Mouse (Mus musculus) neural tube, embryonic 15.5 days (tissue): ENCODE measurements around the gene Fam193b. TPM values are rescaled to one million over a fixed set of nuclear protein-coding genes. Genes with fewer than 3 reads are reported as not detected.
A peak's percentile ranks its signal among the peaks of the same experiment; 100 is the strongest.

Experiments
- ATAC-seq: fragments of 200-750 bp; cut with Nextera tagmentation; 2 replicates; pipeline ENCODE4 v1.8.0; 2017; ENCODE audit warnings: mild to moderate bottlenecking, moderate TSS enrichment, moderate library complexity; ENCODE audit not compliant: low FRiP score
- H3K27ac ChIP-seq: fragments of 300-500 bp; sonication (generic); replicated peaks from 2 replicates; pipeline ENCODE4 v1.5.1; 2015; ENCODE audit warnings: mild to moderate bottlenecking, inconsistent platforms
- H3K27me3 ChIP-seq: fragments of 300-500 bp; sonication (generic); replicated peaks from 2 replicates; pipeline ENCODE4 v1.6.1; 2015; ENCODE audit warnings: inconsistent platforms
- H3K36me3 ChIP-seq: fragments of 300-500 bp; sonication (generic); 2 replicates; pipeline ENCODE4 v1.6.1; 2015; ENCODE audit warnings: inconsistent platforms
- H3K4me1 ChIP-seq: fragments of 300-500 bp; sonication (generic); 2 replicates; pipeline ENCODE4 v1.6.1; 2015; ENCODE audit warnings: inconsistent platforms
- H3K4me2 ChIP-seq: fragments of 300-500 bp; sonication (generic); 2 replicates; pipeline ENCODE4 v1.6.1; 2015; ENCODE audit warnings: inconsistent platforms, mild to moderate bottlenecking, moderate library complexity
- H3K4me3 ChIP-seq: fragments of 300-500 bp; sonication (generic); replicated peaks from 2 replicates; pipeline ENCODE4 v1.5.1; 2015; ENCODE audit warnings: mild to moderate bottlenecking, inconsistent platforms
- H3K9ac ChIP-seq: fragments of 300-500 bp; sonication (generic); replicated peaks from 2 replicates; pipeline ENCODE4 v1.6.1; 2015; ENCODE audit warnings: mild to moderate bottlenecking, inconsistent platforms
- H3K9me3 ChIP-seq: fragments of 300-500 bp; sonication (generic); replicated peaks from 2 replicates; pipeline ENCODE4 v1.6.1; 2016; ENCODE audit warnings: inconsistent platforms
- WGBS: fragments of 180-500 bp; shearing (Covaris S2); methylation state at CpG from one replicate; pipeline ENCODE4 v1.1.7; 2015; ENCODE audit warnings: mixed read lengths; 5-methylcytosine and 5-hydroxymethylcytosine counted together
- polyA plus RNA-seq: library from polyadenylated mRNA; unstranded; fragments of >200 nt; fragmentation: Nextera tagmentation; extraction: Ambion mirVana; gene quantifications from 2 replicates; pipeline ENCODE4 v1.2.1, GENCODE M21; 2015

Fam193b gene
- 43.0 and 46.4 TPM in 2 replicates for polyA plus RNA-seq

DNA sequence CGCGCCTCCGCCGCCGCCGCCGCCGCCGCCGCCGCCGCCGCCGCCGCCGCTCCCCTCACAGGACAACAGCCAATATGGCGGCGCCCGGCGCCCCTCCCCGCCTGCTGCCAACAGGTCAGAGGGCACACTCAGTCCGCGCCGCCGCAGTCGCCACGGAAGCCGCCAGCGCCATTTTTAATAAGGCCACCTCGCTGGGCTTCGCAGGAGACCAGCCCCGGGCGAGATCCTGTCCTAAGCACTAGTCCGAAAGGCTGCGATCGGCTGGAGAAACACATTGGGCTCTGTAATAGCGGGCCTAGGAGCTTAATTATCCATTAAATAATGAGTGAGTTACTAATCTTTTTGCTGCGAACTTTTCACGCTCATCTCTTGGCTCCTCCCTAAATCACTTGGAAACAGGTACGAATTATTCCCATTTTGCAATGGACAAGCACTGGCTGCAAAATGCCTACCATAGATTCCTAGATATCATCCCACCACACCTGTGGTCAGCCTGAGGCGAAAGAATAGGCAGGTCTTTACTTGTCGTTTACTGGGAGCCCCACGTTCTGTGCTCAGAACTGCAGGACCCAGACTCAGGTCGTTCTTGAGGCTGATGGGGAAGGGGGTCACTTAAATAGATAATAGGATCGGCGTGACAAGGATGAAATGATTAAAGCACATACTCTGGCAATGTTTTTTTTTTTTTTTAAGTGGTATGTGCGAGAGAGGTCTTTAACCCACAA, at the start of gene Fam193b:
TSS of gene Fam193b (minus strand) at position 94 of the 725 bp plus-strand sequence.
- Histone ChIP-seq H3K36me3 (0 out of 2 replicates have a peak, but pooled peaks cover 3% of the 10 kb centered on the region), H3K27me3 (no peaks in the 10 kb centered on the region), H3K4me1 (peaks cover 40% of the 10 kb centered on the region), H3K9me3 (no peaks in the 10 kb centered on the region), H3K27ac (peak within 1 kb of the TSS; percentile 93), H3K4me3 (peak within 1 kb of the TSS; percentile 95), H3K4me2 (peak within 1 kb of the TSS; percentile 96), H3K9ac (peak within 1 kb of the TSS; percentile 94)
- 2% methylated on average over 26 of the region's 47 CpGs for WGBS
- ATAC-seq: peak; percentile 92

DNA sequence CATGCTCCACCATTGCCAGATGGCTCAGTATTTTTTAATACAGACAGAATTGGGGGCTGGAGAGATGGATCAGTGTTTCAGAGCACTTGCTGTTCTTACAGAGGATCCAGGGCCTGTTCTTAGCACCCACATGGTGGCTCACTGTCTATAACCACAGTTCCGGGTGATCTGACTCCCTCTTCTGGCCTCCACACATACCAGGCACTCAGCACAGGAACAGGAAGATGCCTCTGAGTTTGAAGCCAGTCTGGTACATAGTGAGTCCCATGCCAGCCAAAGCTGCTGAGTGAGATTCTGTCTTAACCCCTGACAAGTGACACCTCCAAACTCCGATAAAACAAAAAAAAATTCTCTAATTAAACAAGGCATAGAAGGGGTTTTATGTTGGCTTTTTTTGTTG, 49.4 kb upstream of the Fam193b start:
- no peak overlapping the region for H3K9ac ChIP-seq
- H3K27me3 ChIP-seq: no peaks in the 10 kb centered on the region
- no peaks in the 10 kb centered on the region for H3K36me3 ChIP-seq
- no peak overlapping the region for H3K4me3 ChIP-seq
- no peak for ATAC-seq
- no peaks in the 10 kb centered on the region for H3K9me3 ChIP-seq
- peaks cover 25% of the 10 kb centered on the region for H3K4me1 ChIP-seq
- H3K4me2 ChIP-seq: no peak overlapping the region
- WGBS: 82% methylated on average over 2 of the region's 2 CpGs
- H3K27ac ChIP-seq: no peak overlapping the region

DNA sequence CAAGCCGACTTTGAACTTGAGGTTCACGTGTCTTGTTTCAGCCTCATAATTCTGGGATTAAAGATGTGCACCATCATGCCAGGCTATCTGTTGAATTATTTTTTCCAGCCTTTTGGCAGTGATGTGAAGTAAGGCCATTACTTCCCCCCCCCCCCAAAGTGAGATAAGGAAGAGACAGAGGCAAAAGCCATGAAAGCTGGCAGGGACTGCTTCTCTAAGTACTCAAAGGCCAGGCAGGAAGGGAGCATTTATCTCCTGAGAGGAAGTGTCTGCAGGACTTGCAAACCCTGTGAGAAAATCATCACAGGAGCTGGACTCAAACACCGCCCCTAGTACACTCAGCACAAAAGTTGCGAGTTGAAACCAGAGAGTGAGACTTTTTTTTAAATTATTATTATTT, 48.4 kb upstream of the Fam193b start:
- no peak overlapping the region for H3K9ac ChIP-seq
- peaks cover 5% of the 10 kb centered on the region; the same call in 1 of the 2 replicates for H3K36me3 ChIP-seq
- WGBS: 92% methylated on average over 4 of the region's 4 CpGs
- no peak overlapping the region for H3K4me2 ChIP-seq
- peaks cover 15% of the 10 kb centered on the region for H3K4me1 ChIP-seq
- no peaks in the 10 kb centered on the region for H3K27me3 ChIP-seq
- no peaks in the 10 kb centered on the region for H3K9me3 ChIP-seq
- H3K4me3 ChIP-seq: no peak overlapping the region
- H3K27ac ChIP-seq: no peak overlapping the region
- ATAC-seq: no peak

DNA sequence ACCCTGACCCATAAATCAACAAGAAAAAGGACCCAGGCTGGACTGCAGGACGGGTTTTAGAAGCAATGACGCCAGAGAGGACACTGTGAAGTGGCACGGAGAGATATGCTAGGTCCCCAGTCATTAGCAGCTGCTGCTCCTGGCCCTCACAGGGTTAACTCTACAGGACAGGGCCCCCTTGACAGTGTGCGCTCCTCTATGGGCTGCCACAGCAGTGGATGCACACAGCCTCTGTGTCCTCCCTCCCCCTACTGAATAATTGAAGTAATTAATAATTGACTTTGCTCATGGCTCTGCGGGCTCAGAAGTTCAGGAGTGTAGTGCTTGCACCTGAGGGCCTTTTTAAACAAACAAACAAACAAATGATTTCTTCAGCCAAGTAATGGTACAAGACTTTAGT, 42.6 kb upstream of the Fam193b start:
- no peak for ATAC-seq
- no peaks in the 10 kb centered on the region for H3K9me3 ChIP-seq
- H3K4me2 ChIP-seq: no peak overlapping the region
- H3K36me3 ChIP-seq: peaks cover 36% of the 10 kb centered on the region
- H3K9ac ChIP-seq: no peak overlapping the region
- H3K4me1 ChIP-seq: no peaks in the 10 kb centered on the region
- no peak overlapping the region for H3K27ac ChIP-seq
- H3K4me3 ChIP-seq: no peak overlapping the region
- WGBS: 41% methylated on average over 5 of the region's 5 CpGs
- H3K27me3 ChIP-seq: no peaks in the 10 kb centered on the region

DNA sequence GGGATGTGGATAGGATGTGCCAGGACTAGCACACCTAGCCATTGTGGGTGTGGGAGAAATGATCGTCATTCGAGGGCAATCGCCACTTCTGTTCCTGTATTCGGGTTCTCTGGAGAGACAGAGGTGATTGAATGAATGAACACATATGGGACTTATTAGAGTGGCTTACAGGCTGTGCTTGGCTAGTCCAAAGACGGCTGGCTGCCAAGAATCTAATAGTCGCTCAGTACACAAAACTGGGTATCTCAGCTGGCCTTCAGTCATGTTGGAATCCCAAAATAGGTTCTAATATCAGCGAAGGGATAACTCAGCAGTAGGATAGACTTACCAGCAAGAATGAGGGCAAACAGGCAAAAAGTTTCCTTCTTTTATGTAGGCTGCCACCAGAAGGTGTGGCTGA, 41.1 kb upstream of the Fam193b start:
- Histone ChIP-seq H3K4me2 (no peak overlapping the region), H3K4me1 (no peaks in the 10 kb centered on the region), H3K27ac (no peak overlapping the region), H3K4me3 (no peak overlapping the region), H3K9me3 (no peaks in the 10 kb centered on the region), H3K36me3 (peaks cover 49% of the 10 kb centered on the region), H3K9ac (no peak overlapping the region), H3K27me3 (no peaks in the 10 kb centered on the region)
- ATAC-seq: no peak
- WGBS: 93% methylated on average over 7 of the region's 7 CpGs

DNA sequence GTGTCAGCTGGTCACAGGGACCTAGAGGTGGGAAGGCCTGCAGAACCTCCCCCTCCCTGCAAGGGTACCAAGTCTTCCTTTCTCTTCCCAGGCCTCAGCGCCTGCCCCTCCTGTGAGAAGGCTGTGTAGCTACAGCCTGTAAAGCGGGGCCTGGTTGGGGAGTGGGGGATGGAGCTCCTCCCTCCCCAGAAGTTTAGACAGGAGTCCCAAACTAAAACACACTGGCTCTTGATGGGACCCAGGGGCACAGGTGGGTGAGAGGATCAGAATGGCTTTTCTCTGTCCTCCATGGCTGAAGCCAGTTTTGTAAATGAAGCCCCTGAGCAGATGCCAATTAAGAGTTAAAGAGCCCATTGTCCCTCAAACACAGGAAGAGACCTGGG, 36.7 kb upstream of the Fam193b start:
- Histone ChIP-seq H3K36me3 (peaks cover 60% of the 10 kb centered on the region), H3K4me1 (0 out of 2 replicates have a peak, but pooled peaks cover 4% of the 10 kb centered on the region), H3K4me3 (no peak overlapping the region), H3K9me3 (no peaks in the 10 kb centered on the region), H3K4me2 (no peak overlapping the region), H3K27me3 (no peaks in the 10 kb centered on the region), H3K27ac (no peak overlapping the region), H3K9ac (no peak overlapping the region)
- ATAC-seq: no peak
- 90% methylated on average over 2 of the region's 2 CpGs for WGBS

DNA sequence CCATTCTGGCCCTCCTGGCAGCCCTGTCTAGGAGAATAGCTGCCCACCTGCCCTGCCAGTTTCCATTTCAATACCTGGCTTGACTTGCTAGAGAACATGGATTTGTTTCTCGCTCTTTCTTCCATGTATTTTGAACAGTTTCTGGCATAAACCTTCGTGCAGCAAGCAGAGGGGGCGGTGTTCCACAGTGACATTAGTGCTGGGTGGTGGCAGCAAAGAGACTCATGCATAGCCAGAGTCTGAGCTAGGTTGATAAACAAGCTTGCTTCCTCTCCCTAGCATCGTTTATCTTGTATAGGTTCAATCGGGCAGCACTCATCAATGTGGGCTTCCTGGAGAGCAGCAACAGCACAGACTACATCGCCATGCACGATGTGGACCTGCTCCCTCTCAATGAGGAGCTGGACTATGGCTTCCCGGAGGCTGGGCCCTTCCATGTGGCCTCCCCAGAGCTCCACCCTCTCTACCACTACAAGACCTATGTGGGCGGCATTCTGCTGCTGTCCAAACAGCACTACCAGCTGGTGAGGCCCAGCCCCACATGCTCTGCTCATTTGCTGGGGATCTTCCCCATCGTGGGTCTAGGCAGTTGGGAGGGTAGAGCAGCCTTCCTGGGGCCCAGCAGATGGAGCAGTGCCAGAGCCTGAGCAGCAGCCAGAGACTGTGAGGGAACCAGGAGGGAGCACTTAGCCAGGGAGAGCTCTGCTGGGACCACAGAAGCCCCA, 36.1 kb upstream of the Fam193b start:
- 86% methylated on average over 10 of the region's 10 CpGs for WGBS
- Histone ChIP-seq H3K27ac (no peak overlapping the region), H3K27me3 (no peaks in the 10 kb centered on the region), H3K4me3 (no peak overlapping the region), H3K9me3 (no peaks in the 10 kb centered on the region), H3K36me3 (peaks cover 57% of the 10 kb centered on the region), H3K4me2 (no peak overlapping the region), H3K9ac (no peak overlapping the region), H3K4me1 (peaks cover 9% of the 10 kb centered on the region)
- ATAC-seq: no peak

DNA sequence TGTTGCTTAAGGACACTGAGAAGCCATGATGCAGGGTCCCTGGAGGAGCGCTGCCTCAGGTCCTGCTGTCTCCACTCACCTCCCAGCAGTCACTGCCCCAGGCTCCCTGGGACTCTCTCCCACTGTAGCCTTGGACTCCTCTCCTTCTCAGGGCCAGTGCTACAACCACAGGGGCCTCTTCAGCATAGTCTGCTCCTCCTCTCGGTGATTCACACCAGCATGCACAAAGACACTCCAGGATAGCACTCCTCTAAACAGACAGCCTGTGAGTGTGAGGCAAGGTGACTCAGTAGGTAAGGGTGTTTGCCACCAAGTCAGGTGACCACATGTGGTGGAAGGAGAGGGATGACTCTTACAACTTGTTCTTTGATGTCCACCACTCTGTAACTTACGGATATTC, 33.7 kb upstream of the Fam193b start:
- WGBS: 97% methylated on average over 3 of the region's 3 CpGs
- ATAC-seq: no peak
- Histone ChIP-seq H3K4me3 (no peak overlapping the region), H3K27ac (no peak overlapping the region), H3K4me1 (peaks cover 28% of the 10 kb centered on the region), H3K36me3 (peaks cover 40% of the 10 kb centered on the region), H3K9me3 (no peaks in the 10 kb centered on the region), H3K9ac (no peak overlapping the region), H3K4me2 (no peak overlapping the region), H3K27me3 (no peaks in the 10 kb centered on the region)

DNA sequence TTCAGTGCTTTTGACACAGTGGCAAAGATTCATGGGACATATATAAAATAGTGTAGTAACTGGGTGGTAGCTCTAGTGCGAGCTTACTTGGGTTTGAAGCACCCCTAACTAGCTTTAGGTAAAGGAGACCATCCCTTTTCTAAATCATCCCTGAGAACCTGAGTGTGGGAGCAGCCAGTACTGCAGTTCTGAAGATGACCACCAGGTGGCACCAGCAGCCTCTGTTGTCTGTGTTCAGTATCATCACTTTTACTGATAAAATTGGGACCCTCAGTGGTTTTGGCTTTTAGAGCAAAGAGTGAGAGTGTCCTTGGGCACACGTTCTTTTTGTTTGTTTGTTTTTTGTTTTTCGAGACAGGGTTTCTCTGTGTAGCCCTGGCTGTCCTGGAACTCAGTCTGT, 30.7 kb upstream of the Fam193b start:
- Histone ChIP-seq H3K9me3 (no peaks in the 10 kb centered on the region), H3K4me2 (peak overlapping the region; percentile 76), H3K27ac (no peak overlapping the region), H3K9ac (no peak overlapping the region), H3K27me3 (no peaks in the 10 kb centered on the region), H3K4me3 (0 out of 2 replicates have a peak overlapping the region, but pooled peaks have one; percentile 2), H3K36me3 (peaks cover 32% of the 10 kb centered on the region), H3K4me1 (peaks cover 34% of the 10 kb centered on the region)
- no peak for ATAC-seq
- 10% methylated on average over 3 of the region's 3 CpGs for WGBS

DNA sequence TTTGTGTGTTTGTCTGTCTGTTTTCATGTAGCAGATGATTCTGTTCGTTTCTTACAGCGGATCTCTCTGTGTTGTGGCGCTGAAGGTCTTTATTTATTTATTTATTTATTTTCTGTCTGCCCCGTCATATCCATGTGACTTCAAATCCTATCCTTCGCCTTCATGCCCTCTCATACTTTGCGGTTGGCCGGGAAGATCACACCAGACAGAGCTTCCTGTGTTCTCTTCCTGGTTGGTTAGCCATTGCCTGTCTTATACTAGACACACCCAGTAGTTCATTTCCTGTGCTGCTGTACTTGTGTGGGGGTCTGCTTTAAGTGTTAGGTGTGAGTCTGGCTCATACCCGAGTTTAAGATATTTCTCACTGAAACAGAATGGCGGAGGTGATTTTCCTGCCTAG, 29.7 kb upstream of the Fam193b start:
- peak; percentile 39; the same call in 1 of the 2 replicates for ATAC-seq
- peak overlapping the region; percentile 96 for H3K4me3 ChIP-seq

DNA sequence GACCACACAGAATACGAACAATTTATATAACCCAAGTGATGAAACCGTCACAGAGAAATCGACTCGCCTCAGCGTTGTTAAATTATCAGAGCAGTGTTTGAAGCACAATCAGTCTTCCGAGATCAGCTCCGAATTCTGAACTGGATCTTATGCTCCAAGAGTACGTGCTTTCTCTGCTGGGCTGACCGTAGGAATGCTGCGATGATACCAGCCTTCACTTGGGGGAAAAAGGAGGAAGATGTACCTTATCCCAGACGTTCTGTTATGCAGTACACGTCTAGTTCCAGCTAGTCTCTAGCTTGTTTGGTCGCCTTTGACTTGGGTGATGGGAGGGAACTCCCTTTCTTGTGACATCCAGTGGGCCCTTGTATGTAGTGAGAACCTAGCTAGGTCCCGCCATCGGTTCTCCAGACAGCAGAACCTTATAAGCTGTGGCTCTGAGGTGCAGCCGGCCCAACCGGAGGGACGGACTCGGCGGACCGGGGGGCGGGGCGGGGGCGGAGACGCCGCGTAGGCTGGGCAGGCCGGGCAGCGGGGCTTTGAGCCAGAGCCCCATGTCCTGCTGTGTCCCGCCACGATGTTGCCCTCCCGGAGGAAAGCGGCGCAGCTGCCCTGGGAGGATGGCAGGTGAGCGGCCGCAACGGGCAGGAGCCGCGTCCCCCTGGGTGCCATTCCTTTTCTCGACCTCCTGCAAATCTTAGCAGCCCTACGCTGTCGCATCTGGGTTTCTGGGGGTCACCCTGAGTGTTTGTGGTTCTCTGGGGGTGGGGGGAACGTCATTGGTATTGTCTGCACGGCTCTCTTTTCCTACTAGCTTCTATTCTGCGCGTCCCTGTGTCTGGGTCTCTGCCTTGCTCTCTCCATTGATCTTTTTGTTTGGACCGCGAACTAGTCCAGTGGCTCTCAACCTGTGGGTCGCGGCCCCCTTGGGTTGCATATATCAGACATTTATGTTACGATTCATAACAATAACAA, 28.9 kb upstream of the Fam193b start, which contains the start of gene B4galt7:
TSS of gene B4galt7 (plus strand) at position 331 of the 975 bp plus-strand sequence.
- Histone ChIP-seq H3K9me3 (no peaks in the 10 kb centered on the region), H3K4me3 (peak within 1 kb of the TSS; percentile 96), H3K27me3 (no peaks in the 10 kb centered on the region), H3K4me1 (peaks cover 40% of the 10 kb centered on the region), H3K9ac (peak within 1 kb of the TSS; percentile 93), H3K36me3 (peaks cover 47% of the 10 kb centered on the region), H3K4me2 (peak within 1 kb of the TSS; percentile 76), H3K27ac (peak within 1 kb of the TSS; percentile 86)
- ATAC-seq: peak; percentile 90
- WGBS: 10% methylated on average over 51 of the region's 51 CpGs

More for the DNA sequence above, 29.7 kb upstream of the Fam193b start:
- 12% methylated on average over 9 of the region's 9 CpGs for WGBS
- Histone ChIP-seq H3K9me3 (no peaks in the 10 kb centered on the region), H3K9ac (peak overlapping the region; percentile 93), H3K27ac (peak overlapping the region; percentile 86), H3K27me3 (no peaks in the 10 kb centered on the region), H3K36me3 (peaks cover 40% of the 10 kb centered on the region), H3K4me1 (peaks cover 34% of the 10 kb centered on the region), H3K4me2 (peak overlapping the region; percentile 76)
